Mouse (Mus musculus) left cerebral cortex, postnatal 4 days (tissue): ENCODE measurements around the gene Focad. TPM values are rescaled to one million over a fixed set of nuclear protein-coding genes. Genes with fewer than 3 reads are reported as not detected.
A peak's percentile ranks its signal among the peaks of the same experiment; 100 is the strongest.

Experiments
- DNase-seq: peaks from one replicate; pipeline ENCODE4 v3.0.0-alpha.2; 2022
- intact Hi-C: fragments of 180-260 bp; cut with DNase I; formaldehyde crosslinking; loops from one replicate; pipeline ENCODE4 v1.15.1; 2025
- microRNA-seq: library from miRNA; unstranded; fragments of <30 nt; microRNA quantifications from one replicate; pipeline ENCODE4 v1.2.0, GENCODE M21; 2022
- total RNA-seq, 2 experiments: library from RNA; stranded (reverse); gene quantifications; 2 replicates each; pipeline ENCODE4 v1.2.3; 2021

The Focad gene
- total RNA-seq, 2 experiments from 2014 or later: 35.6 to 41.1 TPM

DNA sequence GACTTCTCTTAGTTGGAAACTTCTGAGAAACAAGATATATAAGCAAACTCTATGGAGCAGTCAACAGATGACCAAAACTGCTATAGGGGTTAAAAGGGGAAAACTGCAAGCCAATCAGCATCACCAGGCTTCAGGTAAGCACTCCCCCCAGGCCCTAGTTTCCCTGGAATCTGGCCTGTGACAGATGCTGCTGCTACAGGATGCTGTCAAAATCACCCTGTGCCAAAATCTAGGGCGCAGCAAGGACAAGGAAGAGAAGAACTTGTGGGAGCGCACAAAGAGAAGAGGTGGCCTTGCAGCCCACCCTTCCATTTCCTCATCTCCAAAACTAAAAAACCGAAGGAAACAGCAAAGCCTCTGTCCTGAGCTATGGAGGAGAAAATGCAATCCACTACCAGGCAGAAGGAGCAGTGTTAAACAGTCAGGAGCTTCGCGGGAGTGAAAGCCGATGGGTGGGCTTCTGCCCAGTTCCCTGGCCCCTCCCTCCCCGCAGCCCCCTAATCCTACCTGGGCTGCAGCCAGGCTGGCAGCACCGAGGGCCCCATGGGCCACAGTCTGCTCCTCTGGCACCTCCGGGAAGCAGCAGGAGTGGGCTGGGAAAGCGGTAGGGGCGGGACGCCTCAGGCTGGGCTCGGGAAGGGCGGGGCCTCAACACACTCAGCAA lies 344.0 kb downstream of the Focad start, which contains the start of gene Hacd4:
Gene Hacd4 (minus strand): TSS at position 603 of the 664 bp plus-strand sequence.
- intact Hi-C loops: no loop called here
- DNase-seq: peak; percentile 81

DNA sequence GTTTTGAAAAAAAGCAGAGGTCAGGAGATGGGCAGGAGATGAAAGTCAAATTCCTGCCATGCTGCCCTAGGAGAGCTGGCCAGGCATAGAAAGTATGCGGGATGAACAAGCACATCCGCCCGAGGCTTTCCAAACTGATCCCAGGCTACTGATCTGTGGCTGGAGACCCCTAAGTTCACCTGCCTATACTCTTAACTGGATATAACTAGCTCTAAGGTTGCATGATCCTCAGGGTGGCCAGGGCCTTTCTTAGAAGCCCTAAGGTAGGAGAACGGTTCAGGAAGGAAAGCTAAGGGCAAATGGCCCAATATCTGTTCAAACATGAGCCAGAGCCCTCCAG lies 344.5 kb downstream of the Focad start:
- intact Hi-C loops: no loop called here
- DNase-seq: no peak

DNA sequence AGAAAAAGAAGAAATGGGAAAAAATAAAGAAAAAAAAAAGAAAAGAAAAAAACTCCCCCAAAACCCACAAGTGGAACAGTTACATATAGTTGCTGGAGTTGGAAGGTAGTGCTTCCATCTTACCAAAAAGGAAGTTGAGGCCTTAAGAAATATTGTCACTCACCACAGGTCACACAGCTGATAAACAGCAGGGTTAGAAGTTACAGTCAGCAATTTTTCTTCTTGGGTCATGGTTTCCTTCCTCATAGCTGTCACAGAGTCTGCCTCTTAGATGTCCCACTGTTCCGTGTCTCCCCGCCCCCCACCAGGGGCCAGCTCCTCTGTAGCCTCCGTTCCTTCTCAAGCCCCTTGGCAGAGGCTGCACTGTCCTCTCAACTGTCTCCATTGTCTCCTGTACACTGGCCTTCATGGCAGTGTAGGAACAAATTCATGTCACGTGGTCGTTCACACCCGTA lies 345.3 kb downstream of the Focad start:
- no peak for DNase-seq
- intact Hi-C loops: no loop called here

DNA sequence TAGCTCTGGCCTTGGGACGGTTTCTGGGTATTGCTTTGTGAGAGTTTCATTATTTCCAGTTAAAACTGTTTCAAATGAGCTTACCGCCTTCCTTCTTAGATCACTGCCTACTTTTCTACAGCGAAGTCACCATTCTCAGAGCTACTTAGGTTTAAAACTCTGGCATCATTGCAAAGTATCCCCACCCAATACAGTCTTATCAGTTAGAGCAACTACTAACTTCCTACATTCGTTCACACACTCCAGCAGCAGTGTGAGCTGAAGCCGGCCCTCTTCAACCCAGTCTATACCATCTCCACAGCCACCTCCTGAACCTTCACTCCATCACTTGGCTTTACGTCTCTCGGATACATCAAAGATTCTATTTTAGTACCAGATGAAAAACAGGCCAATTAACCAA lies 346.4 kb downstream of the Focad start:
- intact Hi-C loops: no loop called here
- no peak for DNase-seq

DNA sequence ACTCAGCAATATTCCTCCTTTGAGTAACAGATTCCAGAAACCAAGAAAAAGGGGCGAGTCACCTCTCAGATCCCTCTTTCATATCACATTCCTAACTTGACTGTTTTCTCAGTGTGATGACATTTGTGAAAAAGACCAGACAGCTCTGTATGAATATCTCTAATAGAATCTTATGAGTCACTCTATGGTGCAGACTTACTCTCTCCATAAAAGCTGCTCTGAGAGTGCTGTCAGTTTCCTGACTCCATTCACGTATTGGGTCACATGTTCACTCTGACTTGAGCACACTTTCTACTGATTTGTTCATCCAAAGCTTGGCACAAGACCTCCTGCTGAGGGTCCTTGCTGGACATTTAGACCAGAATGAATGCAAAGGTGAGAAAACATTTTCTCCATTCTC lies 354.5 kb downstream of the Focad start:
- intact Hi-C loops: no loop called here
- no peak for DNase-seq

DNA sequence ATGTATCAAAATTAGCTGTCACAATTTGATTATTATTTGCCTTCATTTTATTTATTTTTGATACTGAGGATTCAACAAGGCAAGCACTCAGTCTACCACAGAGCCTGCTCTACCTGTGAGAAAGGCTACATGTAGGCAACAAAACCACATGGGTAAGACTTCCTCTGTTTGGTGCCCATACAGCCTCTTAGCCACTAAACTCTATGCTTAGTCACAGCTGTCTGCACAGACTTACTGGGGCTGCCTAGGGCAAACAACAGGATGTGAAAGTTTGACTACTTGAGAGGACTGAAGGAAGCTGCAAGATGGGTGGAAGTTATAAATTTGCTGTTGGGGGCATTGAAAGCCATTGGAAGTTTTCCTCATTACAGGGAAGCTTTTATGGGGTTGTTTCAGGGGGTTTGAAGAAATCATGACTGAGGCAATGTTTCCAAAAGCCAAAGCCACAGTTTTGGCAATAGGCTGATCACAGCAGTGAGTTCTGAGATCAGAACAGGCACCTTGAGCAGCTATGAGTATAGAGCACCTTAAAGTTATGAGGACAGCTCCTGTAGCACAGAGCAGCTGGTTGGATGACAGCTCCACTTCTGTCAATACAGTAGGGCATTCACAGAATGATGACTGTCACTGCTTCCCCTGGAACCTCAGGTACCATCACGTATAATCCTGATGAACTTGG lies 355.8 kb downstream of the Focad start:
- intact Hi-C loops: no loop called here

DNA sequence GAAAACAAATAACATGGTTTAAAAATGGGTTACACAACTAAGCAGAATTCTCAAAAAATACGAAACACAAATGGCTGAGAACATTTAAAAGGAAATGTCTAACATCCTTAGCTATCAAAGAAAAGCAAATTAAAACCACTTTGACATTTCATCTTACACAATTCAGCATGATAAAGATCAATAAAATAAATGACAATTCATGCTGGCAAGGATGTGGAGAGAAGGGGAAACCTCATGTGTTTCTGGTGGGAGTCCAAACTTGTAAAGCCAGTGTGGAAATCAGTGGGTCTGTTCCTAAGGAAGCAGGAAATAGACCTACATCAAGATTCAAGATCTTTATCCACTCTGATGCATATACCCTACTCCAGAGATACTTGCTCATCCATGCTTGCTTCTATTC lies 363.7 kb downstream of the Focad start:
- intact Hi-C loops: no loop called here
- no peak for DNase-seq

More for the DNA sequence above, 355.8 kb downstream of the Focad start:
- DNase-seq: no peak

DNA sequence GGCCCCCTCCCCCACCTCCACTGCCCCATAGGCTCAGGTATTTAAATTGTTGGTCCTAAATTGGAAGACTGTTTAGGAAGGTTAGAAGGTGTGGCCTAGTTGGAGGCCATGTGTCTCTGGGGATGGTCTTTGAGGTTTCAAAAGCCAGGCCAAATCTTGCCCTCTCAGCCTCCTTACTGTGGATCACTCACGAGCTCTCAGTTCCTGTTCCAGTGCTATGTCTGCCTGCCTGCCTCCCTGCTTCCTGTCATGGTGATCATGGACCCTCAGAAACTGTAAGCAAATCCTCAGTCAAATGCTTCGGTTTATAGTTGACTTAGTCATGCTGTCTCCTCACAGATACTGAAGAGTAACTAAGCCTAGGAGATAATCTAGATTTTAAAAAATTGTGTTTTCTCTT lies 364.2 kb downstream of the Focad start:
- DNase-seq: no peak
- intact Hi-C loops: no loop called here

Small RNAs within 50 kb of the gene (microRNA-seq; reads per million reads assigned to microRNA genes)
- gene Mir491: 14.2 reads per million, percentile 31 among the genes with 10 or more reads in this experiment

Other genes with a start within 250 kb of the Focad start
- 10 to 100 TPM; 67.9 to 74.0 TPM for gene Mllt3, start 61.3 kb upstream of the Focad start, total RNA-seq